ENCODE assay signal across 8 mouse cellular contexts in genomic region chr4:47234667-47235267, GRCm38 (mm10). TPM values are rescaled to one million over a fixed set of nuclear protein-coding genes. Genes with fewer than 3 reads are reported as not detected.
DNase-seq lines count a peak whose midpoint lies in the region; ATAC-seq and TF ChIP-seq lines count a peak whose summit lies in the region.

No protein-coding gene starts in this region.

- peak; percentile 50 for TF ChIP-seq RAD21 in CH12.LX (IDR thresholded peaks at IDR 0.05; ENCODE audit: low read depth, low read length)

- peak; percentile 63 for ATAC-seq in erythroid progenitor cell, adult 5-6 weeks (replicated peaks; ENCODE audit: low FRiP score, poor library complexity, severe bottlenecking)
- peak; percentile 21; the same call in 1 of the 2 replicates for ATAC-seq in lung, embryonic 15.5 days (ENCODE audit: borderline replicate concordance, extremely low read depth, low FRiP score, low TSS enrichment)

- peak; percentile 76 to 84 for TF ChIP-seq CTCF in CH12.LX (conservative IDR thresholded peaks at IDR 0.05 in 1 of 2, IDR thresholded peaks at IDR 0.05 in 1 of 2; ENCODE audit: low read depth in 2 of 2, low read length in 2 of 2)
- peak; percentile 99 for TF ChIP-seq CTCF in thymus, adult 2 months (IDR thresholded peaks at IDR 0.05; ENCODE audit: borderline replicate concordance, control insufficient read depth, extremely low read depth, insufficient read depth, low read length, poor library complexity)

- H3K9ac ChIP-seq in CH12.LX (ENCODE audit: insufficient read depth, low read depth), result no peak overlapping the region
- no peak overlapping the region for H3K9ac ChIP-seq in lung, embryonic 15.5 days

- intact Hi-C loops in heart, postnatal 14 days (cut with DNase I), result loop anchor here (5.0 kb wide), 1 partner anchor 97 kb away; no protein-coding TSS in a partner anchor

- H3K27ac ChIP-seq in CH12.LX (ENCODE audit: insufficient read depth, low read depth), result no peak overlapping the region
- H3K27ac ChIP-seq in lung, embryonic 15.5 days, result peak overlapping the region; percentile 90
- no peak overlapping the region for H3K27ac ChIP-seq in thymus, adult 2 months (ENCODE audit: control insufficient read depth, insufficient read depth, low read length)

- dilution Hi-C loops in CH12.LX (cut with MboI; ENCODE audit: extremely low pct_ligation_motif_present, extremely low pct_unique_long_range_greater_than_20kb, low sequenced_read_pairs), result no loop called here

- TF ChIP-seq EP300 in CH12.LX (IDR thresholded peaks at IDR 0.05; ENCODE audit: low read length), result no peak

- peak; percentile 41 for DNase-seq in CH12.LX (ENCODE audit: extremely low read depth)
- DNase-seq in brain, adult 2 months (ENCODE audit: low read depth, low spot score), result peak; percentile 80
- peak; percentile 88 to 93 for DNase-seq in heart, postnatal 14 days
- DNase-seq in kidney, postnatal 4 days, result peak; percentile 88 to 91
- DNase-seq in ovary, adult 18-20 months (ENCODE audit: low spot score), result peak; percentile 74
- peak; percentile 75 for DNase-seq in thymus, adult 2 months

- WGBS in lung, embryonic 15.5 days, result 22% methylated on average over 17 of the region's 17 CpGs
- 14% methylated on average over 17 of the region's 17 CpGs for WGBS in thymus, adult 2 months

- H3K4me1 ChIP-seq in CH12.LX (ENCODE audit: control insufficient read depth in 1 of 2, insufficient read depth in 2 of 2), result peaks cover 0 to 14% of the 10 kb centered on the region in 2 experiments; a peak in 2 of 4 replicates
- H3K4me1 ChIP-seq in lung, embryonic 15.5 days, result peaks cover 44% of the 10 kb centered on the region
- H3K4me1 ChIP-seq in thymus, adult 2 months (replicated peaks; ENCODE audit: control insufficient read depth, insufficient read depth, low read length), result peaks cover 8% of the 10 kb centered on the region

- in situ Hi-C loops in CH12.LX (cut with MboI; ENCODE audit: low pct_ligation_motif_present, low pct_unique_long_range_greater_than_20kb, low sequenced_read_pairs), result loop anchor here (5.0 kb wide), 1 partner anchor 92 kb away; no protein-coding TSS in a partner anchor

- no peaks in the 10 kb centered on the region for H3K79me2 ChIP-seq in CH12.LX (replicated peaks; ENCODE audit: control insufficient read depth, extremely low read depth, insufficient read depth, poor library complexity, severe bottlenecking)

- H3K36me3 ChIP-seq in CH12.LX (replicated peaks in 1 of 2; ENCODE audit: control insufficient read depth in 1 of 2, insufficient read depth in 1 of 2, low read length in 1 of 2), result no peaks in the 10 kb centered on the region
- H3K36me3 ChIP-seq in lung, embryonic 15.5 days, result no peaks in the 10 kb centered on the region
- H3K36me3 ChIP-seq in thymus, adult 2 months (ENCODE audit: control insufficient read depth, insufficient read depth, low read length), result no peaks in the 10 kb centered on the region

- no peak for TF ChIP-seq POLR2A in CH12.LX (IDR thresholded peaks at IDR 0.05; ENCODE audit: low read depth, low read length)
- no peak for TF ChIP-seq POLR2A in thymus, adult 2 months (IDR thresholded peaks at IDR 0.05; ENCODE audit: control insufficient read depth, extremely low read depth, insufficient read depth, low read length, poor library complexity)

- H3K27me3 ChIP-seq in CH12.LX (replicated peaks), result peaks cover 4% of the 10 kb centered on the region
- no peaks in the 10 kb centered on the region for H3K27me3 ChIP-seq in lung, embryonic 15.5 days
- H3K27me3 ChIP-seq in thymus, adult 2 months (ENCODE audit: control insufficient read depth, insufficient read depth, low read length), result no peaks in the 10 kb centered on the region

- no peaks in the 10 kb centered on the region for H3K9me3 ChIP-seq in CH12.LX (replicated peaks; ENCODE audit: low read length)
- H3K9me3 ChIP-seq in lung, embryonic 15.5 days, result no peaks in the 10 kb centered on the region

- H3K4me2 ChIP-seq in CH12.LX (ENCODE audit: insufficient read depth, low read depth, poor library complexity, severe bottlenecking), result 0 out of 2 replicates have a peak overlapping the region, but pooled peaks have one; percentile 10
- H3K4me2 ChIP-seq in lung, embryonic 15.5 days, result no peak overlapping the region

- no peak overlapping the region for H3K4me3 ChIP-seq in CH12.LX (replicated peaks in 1 of 3; ENCODE audit: low read depth in 2 of 3, low read length in 2 of 3, poor library complexity in 1 of 3)
- no peak overlapping the region for H3K4me3 ChIP-seq in lung, embryonic 15.5 days
- no peak overlapping the region for H3K4me3 ChIP-seq in thymus, adult 2 months (ENCODE audit: control insufficient read depth, insufficient read depth, low read length)

TF ChIP-seq in CH12.LX, 34 proteins besides CTCF, POLR2A, EP300 and RAD21:
- TF ChIP-seq NELFE (IDR thresholded peaks at IDR 0.05; ENCODE audit: low read depth, low read length), result no peak
- peak; percentile 10; the same call in 1 of the 2 replicates for TF ChIP-seq ELF1 (IDR thresholded peaks at IDR 0.05; ENCODE audit: low read depth, low read length)
- TF ChIP-seq SMC3 (IDR thresholded peaks at IDR 0.05; ENCODE audit: low read depth, low read length), result peak; percentile 71

RNA-seq across cellular contexts. Expression of gene Col15a1, which starts 26.8 kb away (rescaled TPM):
- 0.08 and 0.17 TPM in 2 replicates for total RNA-seq in CH12.LX (2012; rRNA removed)
- total RNA-seq in CH12.LX (2014; rRNA removed), result 0.14 and 0.68 TPM in 2 replicates
- 1.1 and 2.2 TPM in 2 replicates for polyA plus RNA-seq in CH12.LX (2012; ENCODE audit: insufficient read length, low read depth)
- not detected in 2 replicates for total RNA-seq in erythroid progenitor cell, adult 5-6 weeks (2015; ENCODE audit: low replicate concordance)
- not detected in 2 replicates for total RNA-seq in erythroid progenitor cell, adult 5-6 weeks (2017; ENCODE audit: low replicate concordance)
- total RNA-seq in heart, postnatal 14 days (2021), result 100 to 1,000 TPM; 237 to 250 TPM
- polyA plus RNA-seq in lung, embryonic 15.5 days (2015; fragmentation: Nextera tagmentation; extraction: Ambion mirVana), result 22.6 and 25.8 TPM in 2 replicates
- polyA plus RNA-seq in thymus, adult 2 months (2012; rRNA removed), result 33.1 and 37.1 TPM in 2 replicates

Comparison
In these comparisons a context has a peak if more than half of its experiments do, and no peak if none do; other contexts are left out.
1. RNA of gene Col15a1, which starts 26.8 kb away (total RNA-seq): 237 to 250 TPM in heart, postnatal 14 days; 0.08 to 0.68 TPM in CH12.LX and not detected in erythroid progenitor cell, adult 5-6 weeks; every median in the first group is over 100 times any median in the second.
2. Peak in every context shown above with its lines, with median percentiles within 50 percentile points of each other: DNase-seq.